ENCODE assay signal across 8 mouse cellular contexts in the genomic region with DNA sequence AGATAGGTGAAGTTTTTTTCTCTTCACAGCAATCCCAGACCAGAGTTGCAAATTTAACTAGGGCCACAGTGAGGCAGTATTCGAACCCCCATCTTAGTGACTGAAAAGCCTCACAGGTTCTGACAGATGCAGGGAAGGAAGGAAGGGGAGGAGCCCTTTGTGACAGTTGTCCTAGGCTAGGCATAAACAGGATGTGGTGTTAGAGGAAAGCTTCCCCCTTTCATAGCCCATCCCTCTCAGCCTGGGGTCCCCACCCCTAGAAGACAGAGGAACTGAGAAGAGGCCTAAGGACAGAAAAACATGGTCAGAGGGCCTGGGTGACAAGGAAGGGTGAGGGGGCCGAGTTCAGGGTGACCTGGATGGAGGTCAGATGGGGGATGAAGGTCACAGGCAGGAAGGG. TPM values are rescaled to one million over a fixed set of nuclear protein-coding genes. Genes with fewer than 3 reads are reported as not detected.
DNase-seq lines count a peak whose midpoint lies in the region; ATAC-seq and TF ChIP-seq lines count a peak whose summit lies in the region.

No protein-coding gene starts in this region.

- peaks cover 3% of the 10 kb centered on the region; the same call in 1 of the 2 replicates for H3K27me3 ChIP-seq in forebrain, embryonic 13.5 days
- H3K27me3 ChIP-seq in forebrain, postnatal 0 days (ENCODE audit: insufficient read depth, low read length) = no peaks in the 10 kb centered on the region
- 0 out of 2 replicates have a peak, but pooled peaks cover 1% of the 10 kb centered on the region for H3K27me3 ChIP-seq in liver, embryonic 12.5 days (replicated peaks)

- no peak for TF ChIP-seq CTCF in forebrain, postnatal 0 days (IDR thresholded peaks at IDR 0.05; ENCODE audit: low read depth)

- ATAC-seq in forebrain, embryonic 13.5 days = no peak
- no peak for ATAC-seq in forebrain, postnatal 0 days
- ATAC-seq in liver, embryonic 12.5 days = no peak

- no peaks in the 10 kb centered on the region for H3K9me3 ChIP-seq in forebrain, embryonic 13.5 days (replicated peaks)
- no peaks in the 10 kb centered on the region for H3K9me3 ChIP-seq in forebrain, postnatal 0 days (ENCODE audit: low read length)
- no peaks in the 10 kb centered on the region for H3K9me3 ChIP-seq in liver, embryonic 12.5 days (replicated peaks)

- no peaks in the 10 kb centered on the region for H3K36me3 ChIP-seq in forebrain, embryonic 13.5 days (ENCODE audit: poor library complexity, severe bottlenecking)
- H3K36me3 ChIP-seq in forebrain, postnatal 0 days (ENCODE audit: insufficient read depth) = no peaks in the 10 kb centered on the region
- no peaks in the 10 kb centered on the region for H3K36me3 ChIP-seq in liver, embryonic 12.5 days

- H3K4me1 ChIP-seq in forebrain, embryonic 13.5 days = no peaks in the 10 kb centered on the region
- H3K4me1 ChIP-seq in forebrain, postnatal 0 days (ENCODE audit: insufficient read depth) = no peaks in the 10 kb centered on the region
- H3K4me1 ChIP-seq in liver, embryonic 12.5 days = peaks cover 43% of the 10 kb centered on the region

- no peak overlapping the region for H3K4me3 ChIP-seq in forebrain, embryonic 13.5 days
- no peak overlapping the region for H3K4me3 ChIP-seq in forebrain, postnatal 0 days (ENCODE audit: low read depth, low read length)
- H3K4me3 ChIP-seq in liver, embryonic 12.5 days = peak overlapping the region; percentile 27

- H3K9ac ChIP-seq in forebrain, embryonic 13.5 days = peak overlapping the region; percentile 3; the same call in 1 of the 2 replicates
- no peak overlapping the region for H3K9ac ChIP-seq in forebrain, postnatal 0 days
- H3K9ac ChIP-seq in liver, embryonic 12.5 days = peak overlapping the region; percentile 44

- H3K4me2 ChIP-seq in forebrain, embryonic 13.5 days = no peak overlapping the region
- no peak overlapping the region for H3K4me2 ChIP-seq in forebrain, postnatal 0 days (ENCODE audit: low read depth)
- peak overlapping the region; percentile 31; the same call in 1 of the 2 replicates for H3K4me2 ChIP-seq in liver, embryonic 12.5 days

- WGBS in forebrain, embryonic 13.5 days = 55% methylated on average over 2 of the region's 2 CpGs
- 69% methylated on average over 2 of the region's 2 CpGs for WGBS in forebrain, postnatal 0 days
- WGBS in liver, embryonic 12.5 days (ENCODE audit: insufficient replicate concordance) = 23% methylated on average over 2 of the region's 2 CpGs

- no peak overlapping the region for H3K27ac ChIP-seq in forebrain, embryonic 13.5 days
- H3K27ac ChIP-seq in forebrain, postnatal 0 days (ENCODE audit: low read depth, low read length) = no peak overlapping the region
- H3K27ac ChIP-seq in liver, embryonic 12.5 days = peak overlapping the region; percentile 77

- no peak for DNase-seq in forebrain, postnatal 0 days
- DNase-seq in heart, adult 8-10 months (ENCODE audit: low spot score) = peak; percentile 42
- peak; percentile 51 for DNase-seq in spleen, adult 12 weeks (ENCODE audit: low spot score)
- no peak for DNase-seq in Muller cell, postnatal 12 days (ENCODE audit: inconsistent ontology term)
- no peak for DNase-seq in frontal cortex, postnatal 36 days (ENCODE audit: low spot score in 2 of 2)
- DNase-seq in cerebellum, postnatal 36 days = no peak

RNA-seq across cellular contexts. Expression of a gene that starts 3.5 kb away (rescaled TPM):
- 2.5 and 2.8 TPM in 2 replicates for polyA plus RNA-seq in forebrain, embryonic 13.5 days (2015; fragmentation: Nextera tagmentation; extraction: Ambion mirVana)
- 2.6 and 3.8 TPM in 2 replicates for total RNA-seq in forebrain, postnatal 0 days (2014; rRNA removed)
- 5.8 and 6.7 TPM in 2 replicates for polyA plus RNA-seq in forebrain, postnatal 0 days (2015; fragmentation: Nextera tagmentation; extraction: Ambion mirVana)
- total RNA-seq in heart, adult 8-10 months (2022) = 1 to 10 TPM; 3.5 to 5.7 (median 4.8) TPM
- polyA plus RNA-seq in liver, embryonic 12.5 days (2016; fragmentation: Nextera tagmentation; extraction: Ambion mirVana) = 41.0 and 41.3 TPM in 2 replicates

RNA-seq across cellular contexts. Expression of a gene that starts 11.0 kb away (rescaled TPM):
- polyA plus RNA-seq in forebrain, embryonic 13.5 days (2015; fragmentation: Nextera tagmentation; extraction: Ambion mirVana) = 5.9 and 6.1 TPM in 2 replicates
- total RNA-seq in forebrain, postnatal 0 days (2014; rRNA removed) = 57.7 and 88.3 TPM in 2 replicates
- polyA plus RNA-seq in forebrain, postnatal 0 days (2015; fragmentation: Nextera tagmentation; extraction: Ambion mirVana) = 16.0 and 21.2 TPM in 2 replicates
- total RNA-seq in heart, adult 8-10 months (2022) = under 1 TPM; 0.43 to 0.82 (median 0.61) TPM
- polyA plus RNA-seq in liver, embryonic 12.5 days (2016; fragmentation: Nextera tagmentation; extraction: Ambion mirVana) = 1.3 and 1.5 TPM in 2 replicates

RNA-seq across cellular contexts. Expression of a gene that starts 48.0 kb away (rescaled TPM):
- 95.4 and 97.1 TPM in 2 replicates for polyA plus RNA-seq in forebrain, embryonic 13.5 days (2015; fragmentation: Nextera tagmentation; extraction: Ambion mirVana)
- total RNA-seq in forebrain, postnatal 0 days (2014; rRNA removed) = 74.8 and 80.5 TPM in 2 replicates
- polyA plus RNA-seq in forebrain, postnatal 0 days (2015; fragmentation: Nextera tagmentation; extraction: Ambion mirVana) = 69.4 and 92.7 TPM in 2 replicates
- 10 to 100 TPM; 35.7 to 44.4 (median 39.1) TPM for total RNA-seq in heart, adult 8-10 months (2022)
- 36.5 and 42.4 TPM in 2 replicates for polyA plus RNA-seq in liver, embryonic 12.5 days (2016; fragmentation: Nextera tagmentation; extraction: Ambion mirVana)

RNA-seq across cellular contexts. Expression of a gene that starts 48.2 kb away (rescaled TPM):
- 49.3 and 51.5 TPM in 2 replicates for polyA plus RNA-seq in forebrain, embryonic 13.5 days (2015; fragmentation: Nextera tagmentation; extraction: Ambion mirVana)
- 32.5 and 35.1 TPM in 2 replicates for total RNA-seq in forebrain, postnatal 0 days (2014; rRNA removed)
- 39.2 and 47.6 TPM in 2 replicates for polyA plus RNA-seq in forebrain, postnatal 0 days (2015; fragmentation: Nextera tagmentation; extraction: Ambion mirVana)
- 10 to 100 TPM; 19.5 to 24.0 (median 22.2) TPM for total RNA-seq in heart, adult 8-10 months (2022)
- polyA plus RNA-seq in liver, embryonic 12.5 days (2016; fragmentation: Nextera tagmentation; extraction: Ambion mirVana) = 35.1 and 36.8 TPM in 2 replicates

Comparison
In these comparisons a context has a peak if more than half of its experiments do, and no peak if none do; other contexts are left out.
1. DNase-seq: peak in heart, adult 8-10 months (single experiment) and spleen, adult 12 weeks (single experiment); none in forebrain, postnatal 0 days (single experiment), Muller cell, postnatal 12 days (single experiment), frontal cortex, postnatal 36 days (0 of 2) and cerebellum, postnatal 36 days (0 of 2).